Mouse (Mus musculus) cortical plate, adult 2 months (tissue): ENCODE data around the gene Myl7.

Experiments used
- CTCF ChIP-seq: fragments of 200-500 bp; IDR thresholded peaks from 2 replicates; pipeline ENCODE4 v1.5.1; 2011; ENCODE audit warnings: mild to moderate bottlenecking, control low read depth, low read length; ENCODE audit not compliant: insufficient read depth; ENCODE audit errors: extremely low read depth
- POLR2A ChIP-seq: fragments of 200-500 bp; IDR thresholded peaks from 2 replicates; pipeline ENCODE4 v1.6.1; 2011; ENCODE audit warnings: mild to moderate bottlenecking, low read length, control low read depth; ENCODE audit not compliant: insufficient read depth; ENCODE audit errors: extremely low read depth

DNA sequence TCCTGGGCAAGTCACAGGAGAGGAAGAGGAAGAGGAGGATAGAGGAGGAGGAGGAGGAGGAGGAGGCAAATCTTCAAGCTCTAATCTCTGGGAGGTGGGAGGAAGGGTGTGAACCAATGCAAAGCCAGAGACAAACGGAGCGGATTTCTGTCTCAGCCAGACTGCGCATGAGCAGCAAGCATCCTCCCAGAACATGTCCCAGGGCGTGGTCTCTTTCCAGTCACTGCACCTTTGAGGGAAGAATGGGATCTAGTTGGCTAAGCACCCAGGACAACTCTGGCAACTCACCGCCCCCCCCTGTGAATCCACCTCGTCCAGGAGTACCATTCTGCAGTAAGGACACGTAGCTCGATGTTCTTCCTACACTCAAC is 17.6 kb upstream of the Myl7 start:
- TF ChIP-seq POLR2A (no peak), CTCF (no peak)
